Mouse (Mus musculus) frontal cortex, postnatal 25 days (tissue): Measurements from ENCODE around the gene Proser3.
"Not testable (repeated sequence)": the region's sequence is repeated elsewhere in the genome, so short reads cannot be mapped to it uniquely, and the experiment has no call there.

Experiments used
- DNase-seq, 2 experiments: peaks; one replicate each; pipeline ENCODE4 v3.0.0; 2022; ENCODE audit warnings: low spot score in 2 of 2

Proser3 gene

GRCm38 (mm10) chr7:30544327-30544726 is 7.8 kb downstream of the Proser3 start:
- no peak for DNase-seq

GRCm38 (mm10) chr7:30540572-30540971 is 11.5 kb downstream of the Proser3 start:
- no peak for DNase-seq

GRCm38 (mm10) chr7:30534633-30535577 is 17.2 kb downstream of the Proser3 start, which contains the start of gene Arhgap33:
TSS of gene Arhgap33 (minus strand) at chr7:30535060.
- peak; percentile 86 to 94 for DNase-seq

GRCm38 (mm10) chr7:30533941-30534632 is 18.0 kb downstream of the Proser3 start:
- DNase-seq: no peak

GRCm38 (mm10) chr7:30532931-30533330 is 19.2 kb downstream of the Proser3 start:
- no peak for DNase-seq

GRCm38 (mm10) chr7:30531291-30531815 is 20.7 kb downstream of the Proser3 start:
- peak in 1 of 2 experiments; percentile 63 for DNase-seq

GRCm38 (mm10) chr7:30526981-30527380 is 25.1 kb downstream of the Proser3 start:
- no peak for DNase-seq

GRCm38 (mm10) chr7:30526399-30526798 is 25.7 kb downstream of the Proser3 start:
- no peak for DNase-seq

- no peak for DNase-seq
Observed at GRCm38 (mm10) chr7:30525954-30526353, 26.1 kb downstream of the Proser3 start.

GRCm38 (mm10) chr7:30524487-30524886 is 27.6 kb downstream of the Proser3 start:
- no peak for DNase-seq

- DNase-seq: no peak
Observed at GRCm38 (mm10) chr7:30522871-30523270, 29.2 kb downstream of the Proser3 start.

- no peak for DNase-seq
Observed at GRCm38 (mm10) chr7:30520856-30521255, 31.2 kb downstream of the Proser3 start.

GRCm38 (mm10) chr7:30520396-30520795 is 31.7 kb downstream of the Proser3 start:
- no peak for DNase-seq

- no peak for DNase-seq
Observed at GRCm38 (mm10) chr7:30518325-30518724, 33.8 kb downstream of the Proser3 start.

GRCm38 (mm10) chr7:30515003-30515760 is 36.9 kb downstream of the Proser3 start:
- no peak for DNase-seq

GRCm38 (mm10) chr7:30508061-30508460 is 44.0 kb downstream of the Proser3 start:
- DNase-seq: no peak

- not testable (repeated sequence) for DNase-seq
Observed at GRCm38 (mm10) chr7:30501159-30501558, 50.9 kb downstream of the Proser3 start.

GRCm38 (mm10) chr7:30495506-30496042 is 56.5 kb downstream of the Proser3 start:
- not testable (repeated sequence) for DNase-seq

GRCm38 (mm10) chr7:30493401-30493931 is 58.6 kb downstream of the Proser3 start, which contains the start of gene Prodh2:
TSS of gene Prodh2 (plus strand) at chr7:30493622.
- no peak for DNase-seq

- peak; percentile 62 to 66 for DNase-seq
Observed at GRCm38 (mm10) chr7:30492765-30493164, 59.3 kb downstream of the Proser3 start.

GRCm38 (mm10) chr7:30490957-30491307 is 61.2 kb downstream of the Proser3 start:
- DNase-seq: no peak
